Mouse (Mus musculus) left cerebral cortex, postnatal 25 days (tissue): ENCODE results near the gene Sgms1. TPM values are rescaled to one million over a fixed set of nuclear protein-coding genes. Genes with fewer than 3 reads are reported as not detected.
A peak's percentile ranks its signal among the peaks of the same experiment; 100 is the strongest.
"Not testable (repeated sequence)": the region's sequence is repeated elsewhere in the genome, so short reads cannot be mapped to it uniquely, and the experiment has no call there.

ENCODE experiments used
- DNase-seq, 2 experiments: peaks; one replicate each; pipeline ENCODE4 v3.0.0; 2022; ENCODE audit warnings: low spot score in 2 of 2, mixed read lengths in 1 of 2
- intact Hi-C: fragments of 180-260 bp; cut with DNase I; formaldehyde crosslinking; loops from one replicate; pipeline ENCODE4 v1.15.1; 2025
- total RNA-seq, 2 experiments: library from RNA; stranded (reverse); gene quantifications; 2 replicates each; pipeline ENCODE4 v1.2.3; 2021

Gene Sgms1
- total RNA-seq, 2 experiments from 2014 or later, result 44.2 to 53.5 TPM

DNA sequence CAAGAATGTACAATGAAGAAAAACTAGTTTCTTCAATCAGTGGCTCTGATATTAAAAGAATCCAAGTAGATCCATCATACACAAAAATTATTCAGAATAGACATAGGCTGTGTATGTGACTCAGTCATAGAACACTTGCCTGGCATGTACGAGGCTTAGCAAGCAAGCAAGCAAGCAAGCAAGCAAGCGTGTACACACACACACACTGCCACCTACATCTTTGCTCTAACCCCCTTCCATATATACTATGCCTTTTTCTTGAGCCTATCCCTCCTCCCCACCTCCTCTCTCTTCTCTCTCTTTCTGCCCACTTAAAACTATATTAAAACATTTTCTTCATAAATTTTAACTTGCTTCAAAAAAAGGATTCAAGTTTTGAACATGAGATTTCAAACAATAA, 54.8 kb downstream of the Sgms1 start:
- peak in 1 of 2 experiments; percentile 67 for DNase-seq
- intact Hi-C loops, result no loop called here

DNA sequence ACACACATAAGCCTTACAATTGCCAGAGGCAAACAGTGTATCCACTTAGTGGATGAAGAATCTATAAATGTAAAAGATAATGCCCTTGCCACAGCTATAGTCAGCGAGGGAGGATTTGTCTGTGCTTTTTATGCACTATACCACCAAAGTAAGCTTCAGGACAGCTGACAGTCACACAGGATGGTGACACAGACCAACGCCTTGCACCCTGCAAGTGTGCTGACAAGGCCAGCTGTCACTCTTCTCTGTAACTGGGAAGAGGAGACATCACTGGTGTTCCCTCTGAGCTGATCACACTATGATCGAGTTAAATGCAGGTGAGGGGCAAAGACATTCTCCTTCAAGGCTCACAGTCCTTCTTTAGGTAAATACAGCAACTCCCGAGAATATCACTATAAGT, 56.0 kb downstream of the Sgms1 start:
- no peak for DNase-seq

DNA sequence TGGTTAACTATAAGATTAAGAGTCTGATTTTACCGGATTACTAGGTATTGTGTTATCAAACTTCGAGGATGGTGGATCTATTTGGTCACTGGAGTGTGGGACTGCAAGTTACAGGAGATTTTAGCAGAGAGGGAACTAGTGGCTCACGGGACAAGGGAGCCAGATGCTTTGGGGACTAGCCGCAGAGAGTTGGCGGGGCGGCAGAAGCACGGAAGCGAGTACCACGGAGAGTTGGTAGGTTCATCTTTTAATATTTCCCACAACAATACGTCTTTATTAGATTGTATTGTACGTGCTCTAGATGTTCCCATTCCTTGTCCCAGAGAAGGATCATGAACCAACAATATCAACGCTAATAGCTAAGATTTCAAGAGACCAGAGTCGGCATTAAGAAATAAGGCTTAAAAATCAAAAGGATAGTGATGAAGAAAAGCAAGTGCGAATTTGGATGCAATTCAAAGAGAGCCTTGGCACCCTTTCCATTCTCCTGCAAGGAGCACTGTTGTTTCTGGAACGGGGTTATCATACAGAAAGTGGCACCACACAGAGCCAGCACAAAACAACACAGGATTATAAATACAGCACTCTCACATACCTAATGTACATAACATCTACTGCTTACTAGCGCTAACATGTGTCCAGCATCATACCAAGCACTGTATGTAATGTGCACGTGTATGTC, 56.6 kb downstream of the Sgms1 start:
- DNase-seq, result no peak
- intact Hi-C loops, result no loop called here

More for the DNA sequence above, 56.0 kb downstream of the Sgms1 start:
- intact Hi-C loops, result no loop called here

GRCm38 (mm10) chr19:32330231-32330630, 59.3 kb downstream of the Sgms1 start:
- no peak for DNase-seq
- intact Hi-C loops, result no loop called here

GRCm38 (mm10) chr19:32329511-32329910, 60.0 kb downstream of the Sgms1 start:
- no peak for DNase-seq
- intact Hi-C loops, result no loop called here

DNA sequence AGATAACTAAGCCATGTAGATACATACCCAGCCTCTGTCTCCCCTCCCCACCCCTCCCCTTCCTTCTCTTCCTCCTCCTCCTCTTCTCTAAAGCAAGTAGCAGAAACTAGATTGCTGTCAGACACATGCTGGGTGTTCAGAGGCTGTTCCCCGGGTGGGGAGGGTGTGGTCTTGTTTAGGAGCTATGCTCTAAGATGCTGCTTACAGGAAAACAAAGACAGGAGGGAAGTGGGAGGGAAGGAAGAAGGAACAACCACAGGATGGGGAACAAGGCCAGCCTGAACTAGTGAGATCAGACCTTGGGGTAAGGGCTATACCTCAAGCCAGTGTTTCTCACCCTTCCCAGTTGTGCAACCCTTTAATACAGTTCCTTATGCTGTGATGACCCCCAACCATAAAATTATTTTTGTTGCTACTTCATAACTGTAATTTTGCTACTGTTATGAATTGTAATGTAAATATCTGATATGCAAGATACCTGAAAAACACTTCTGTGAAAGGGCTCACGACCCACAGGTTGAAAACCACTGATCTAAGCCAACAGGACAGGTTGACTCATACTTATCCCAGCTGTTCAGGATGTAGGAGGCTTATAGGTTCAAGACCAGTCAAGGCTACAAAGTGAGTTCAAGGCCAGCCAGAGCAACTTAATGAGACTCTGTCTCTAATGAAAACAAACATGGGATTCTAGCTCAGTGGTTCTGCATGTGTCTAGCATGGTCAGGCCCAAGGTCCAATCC, 61.3 kb downstream of the Sgms1 start:
- no peak for DNase-seq
- intact Hi-C loops, result no loop called here

- intact Hi-C loops, result no loop called here
Observed at GRCm38 (mm10) chr19:32326621-32327021, 62.9 kb downstream of the Sgms1 start.

GRCm38 (mm10) chr19:32326156-32326555, 63.4 kb downstream of the Sgms1 start:
- no peak for DNase-seq
- intact Hi-C loops, result no loop called here

More at GRCm38 (mm10) chr19:32326621-32327021, 62.9 kb downstream of the Sgms1 start:
- DNase-seq, result no peak

DNA sequence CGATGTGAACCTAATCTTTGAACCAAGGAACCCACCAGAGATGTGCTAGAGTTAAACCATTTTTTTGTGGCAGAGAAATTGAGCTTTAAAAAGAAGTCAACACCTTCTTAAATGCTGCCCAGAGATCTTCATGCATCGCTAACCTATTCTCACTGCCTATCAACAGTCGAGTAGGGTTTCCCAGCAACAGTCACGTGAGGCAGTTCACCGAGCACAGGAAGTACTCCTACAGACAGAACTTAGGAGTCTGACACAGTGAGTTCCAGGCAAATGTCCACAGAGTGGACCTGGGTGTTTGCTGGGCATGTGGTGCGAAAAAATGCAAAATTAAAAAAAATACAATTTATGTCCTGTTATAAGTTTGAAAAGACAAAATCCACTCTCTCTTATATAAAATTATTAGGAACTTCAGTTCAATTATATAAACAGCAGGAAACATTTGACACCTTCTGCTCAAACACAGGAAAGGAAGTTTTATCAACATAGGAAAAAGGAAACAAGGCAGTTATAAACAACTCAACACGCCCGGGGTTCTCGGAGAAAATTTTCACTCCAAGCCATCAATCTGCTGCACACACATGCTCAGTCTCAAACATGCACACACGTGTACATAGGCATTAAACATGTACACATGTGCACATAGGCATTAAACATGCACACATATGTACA, 64.3 kb downstream of the Sgms1 start:
- intact Hi-C loops, result no loop called here
- DNase-seq, result no peak

DNA sequence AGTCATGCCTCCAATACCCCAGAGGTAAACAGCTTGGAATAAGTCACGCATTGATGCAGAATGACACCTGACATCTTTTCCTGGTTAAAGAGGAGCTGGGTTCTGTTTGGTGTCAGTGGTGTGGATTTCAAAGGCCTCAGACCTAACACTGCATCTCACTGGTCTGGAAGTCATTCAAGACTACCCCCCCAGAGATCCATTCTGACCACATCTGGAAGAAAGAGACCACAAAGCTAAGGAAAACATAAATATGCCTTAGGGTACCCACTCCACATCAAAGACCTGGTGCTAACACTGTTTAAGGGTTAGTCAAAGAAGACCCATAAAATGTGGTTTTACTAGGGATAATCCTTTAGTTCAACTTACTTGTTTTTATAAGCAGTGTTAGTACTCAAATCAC, 65.0 kb downstream of the Sgms1 start:
- intact Hi-C loops, result loop anchor here (5.0 kb wide), 2 partner anchors 63 to 142 kb away; partner anchors contain the start of gene Sgms1
- no peak for DNase-seq

DNA sequence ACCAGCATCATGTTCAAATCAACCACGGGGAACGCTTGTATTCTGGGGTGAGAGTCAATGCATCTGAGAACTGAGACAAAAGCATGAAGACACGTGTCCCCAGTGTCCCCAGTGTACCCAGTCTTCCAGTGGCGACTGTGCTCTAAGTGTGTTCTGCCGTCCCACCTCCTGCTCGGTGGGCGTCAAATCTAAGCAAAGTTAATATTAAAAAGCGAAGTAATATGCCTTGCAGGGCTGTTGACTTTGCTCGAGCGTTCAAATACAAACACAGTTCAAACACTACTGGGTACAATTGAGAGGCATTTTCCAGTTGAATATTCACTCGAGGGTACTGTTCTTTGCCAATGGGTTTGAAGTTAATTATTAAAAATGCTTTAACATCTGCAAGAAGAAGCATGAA, 66.4 kb downstream of the Sgms1 start:
- intact Hi-C loops, result loop anchor here (5.0 kb wide), 2 partner anchors 64 to 141 kb away; partner anchors contain the start of gene Sgms1
- no peak for DNase-seq

DNA sequence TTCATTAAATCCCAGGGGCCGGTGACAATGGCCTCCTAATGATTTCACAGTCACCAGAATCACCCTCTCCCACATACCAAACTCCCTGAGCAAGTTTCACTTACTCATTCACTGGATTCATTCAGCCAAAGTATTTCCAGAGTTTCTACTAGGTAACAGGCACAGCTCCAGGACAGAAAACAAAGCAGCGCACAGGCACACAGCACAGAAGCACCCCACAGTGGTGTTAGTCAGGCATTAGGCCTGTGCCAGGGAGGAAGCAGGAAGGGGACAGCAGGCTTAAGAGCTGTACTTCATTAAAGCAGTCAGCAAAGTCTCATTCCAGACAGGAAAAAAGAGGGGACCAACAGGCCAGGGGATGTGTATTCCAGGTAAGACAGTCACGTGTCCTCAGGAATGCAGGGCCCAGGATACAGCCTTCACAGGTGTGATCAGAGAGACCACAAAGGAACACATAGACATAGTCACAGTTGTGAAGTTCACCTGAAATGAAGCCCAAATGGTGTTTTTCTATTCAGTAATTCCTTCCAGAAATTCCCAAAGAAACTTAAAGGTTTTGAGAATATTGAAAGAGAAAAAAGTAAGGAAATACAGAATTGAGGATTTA, 67.0 kb downstream of the Sgms1 start:
- DNase-seq, result peak; percentile 37 to 83
- intact Hi-C loops, result loop anchor here (5.0 kb wide), 2 partner anchors 65 to 140 kb away; partner anchors contain the start of gene Sgms1

DNA sequence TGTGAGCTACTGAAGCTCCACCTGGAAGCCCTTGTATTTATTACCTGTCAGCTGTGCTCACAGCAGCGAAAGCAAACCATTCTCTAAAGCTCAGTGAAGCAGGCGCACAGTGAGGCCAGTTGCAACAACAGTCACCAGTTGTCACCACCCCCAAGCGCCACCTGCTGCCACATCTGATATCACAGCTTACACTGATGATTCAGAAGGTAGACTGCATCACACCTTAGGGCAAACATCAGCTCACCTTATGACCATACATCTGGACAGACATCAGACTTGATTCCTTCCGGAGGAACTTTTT, 69.2 kb downstream of the Sgms1 start:
- intact Hi-C loops, result loop anchor here (5.0 kb wide), 2 partner anchors 67 to 138 kb away; partner anchors contain the start of gene Sgms1
- peak in 1 of 2 experiments; percentile 42 for DNase-seq

GRCm38 (mm10) chr19:32319531-32320365, 69.8 kb downstream of the Sgms1 start:
- no peak for DNase-seq
- intact Hi-C loops, result loop anchor here (5.0 kb wide), 2 partner anchors 68 to 137 kb away; partner anchors contain the start of gene Sgms1

DNA sequence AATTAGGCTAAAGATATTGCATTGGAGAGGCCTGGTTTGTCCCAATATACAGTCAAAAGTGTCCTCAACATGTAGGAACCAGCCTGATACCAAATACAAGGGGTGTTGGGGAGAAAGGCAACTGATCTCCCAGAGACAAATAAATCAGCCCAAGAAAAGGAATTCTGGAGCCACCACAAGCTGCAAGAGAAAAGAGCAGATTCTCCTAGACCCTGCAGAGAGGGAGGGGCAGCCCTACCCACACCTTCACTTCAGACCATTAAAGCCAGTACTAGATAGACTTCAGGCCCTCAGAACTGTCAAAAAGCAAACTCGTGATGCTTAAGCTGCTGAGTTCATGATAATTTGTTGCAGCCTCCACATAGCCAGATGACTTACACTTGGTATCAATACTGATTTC, 70.5 kb downstream of the Sgms1 start:
- no peak for DNase-seq
- intact Hi-C loops, result no loop called here

- DNase-seq, intact Hi-C loops: not testable (repeated sequence)
Observed at GRCm38 (mm10) chr19:32317347-32317746, 72.2 kb downstream of the Sgms1 start.

- intact Hi-C loops, result no loop called here
- no peak for DNase-seq
Observed at GRCm38 (mm10) chr19:32313304-32313703, 76.2 kb downstream of the Sgms1 start.

DNA sequence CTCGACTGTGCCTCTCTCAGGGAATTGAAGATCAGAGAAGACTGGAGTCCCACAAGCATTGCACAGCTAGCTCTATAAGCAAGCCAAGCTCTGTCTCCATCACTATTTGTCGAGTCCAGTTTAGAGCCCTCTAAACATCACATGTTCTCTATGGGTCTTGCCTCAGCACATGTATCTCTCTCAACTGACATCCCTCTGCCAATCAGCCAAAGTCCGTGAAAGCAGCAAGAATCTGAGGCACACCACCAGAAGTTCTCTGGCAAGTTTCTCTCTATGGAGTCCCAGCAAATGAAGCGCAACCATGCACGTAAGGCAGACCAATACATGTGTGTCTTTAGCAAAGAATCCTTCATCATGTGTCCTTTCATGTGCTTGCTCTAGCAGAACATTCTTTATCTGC, 77.8 kb downstream of the Sgms1 start:
- DNase-seq, result no peak
- intact Hi-C loops, result no loop called here

GRCm38 (mm10) chr19:32311063-32311462, 78.5 kb downstream of the Sgms1 start:
- intact Hi-C loops, result no loop called here
- no peak for DNase-seq
